Mouse (Mus musculus): Measurements from ENCODE around the gene Rgl3.
A peak's percentile ranks its signal among the peaks of the same experiment; 100 is the strongest.

Gene Rgl3

GRCm38 (mm10) chr9:21989230-21990110, at the start of gene Rgl3:
Gene Rgl3, minus strand, starts transcription at chr9:21989446.
- peak; percentile 77 for DNase-seq

- DNase-seq: no peak
Observed at GRCm38 (mm10) chr9:22037826-22038225, 48.6 kb upstream of the Rgl3 start.

DNA sequence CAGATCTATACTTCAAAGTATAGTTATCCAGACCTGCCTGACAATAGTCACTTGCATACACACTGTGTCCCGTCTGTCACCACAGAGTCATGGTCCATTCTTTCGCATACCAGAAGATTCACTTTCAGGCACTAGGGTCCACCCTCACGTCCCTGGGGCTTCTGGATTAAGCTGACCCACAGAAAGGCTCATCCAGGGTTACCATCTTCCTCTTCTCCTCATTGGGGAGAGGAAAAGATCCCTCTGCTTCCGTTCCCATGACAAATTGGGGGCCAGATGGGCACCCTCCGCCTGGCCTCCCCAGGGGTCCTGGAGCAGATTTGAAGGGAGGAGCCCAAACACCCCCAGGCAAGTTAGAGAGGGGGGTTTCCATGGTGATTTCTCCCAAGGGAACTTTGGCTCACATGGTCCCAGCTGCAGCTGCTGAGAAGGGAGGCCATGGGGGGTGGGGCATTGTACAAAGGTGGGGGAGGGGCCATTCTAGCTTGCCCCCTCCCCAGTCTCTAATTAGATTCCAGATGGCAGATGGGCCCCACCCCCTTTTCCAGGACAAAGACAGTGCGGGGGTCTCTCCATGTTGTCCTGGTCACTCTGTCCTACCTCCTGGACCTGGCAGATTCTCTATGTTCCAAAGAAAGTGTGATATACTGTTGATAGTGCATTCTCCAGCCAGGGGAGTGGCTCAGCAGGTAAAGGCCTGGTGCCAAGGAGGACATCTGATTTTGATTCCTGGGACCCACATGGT, 46.2 kb upstream of the Rgl3 start:
- DNase-seq: no peak

GRCm38 (mm10) chr9:22030386-22030785, 41.1 kb upstream of the Rgl3 start:
- DNase-seq: no peak

- no peak for DNase-seq
Observed at GRCm38 (mm10) chr9:22028467-22028866, 39.2 kb upstream of the Rgl3 start.

- no peak for DNase-seq
Observed at GRCm38 (mm10) chr9:22024592-22024991, 35.3 kb upstream of the Rgl3 start.

GRCm38 (mm10) chr9:22017208-22017825, 28.1 kb upstream of the Rgl3 start:
- no peak for DNase-seq

- no peak for DNase-seq
Observed at GRCm38 (mm10) chr9:22016245-22016644, 27.0 kb upstream of the Rgl3 start.

DNA sequence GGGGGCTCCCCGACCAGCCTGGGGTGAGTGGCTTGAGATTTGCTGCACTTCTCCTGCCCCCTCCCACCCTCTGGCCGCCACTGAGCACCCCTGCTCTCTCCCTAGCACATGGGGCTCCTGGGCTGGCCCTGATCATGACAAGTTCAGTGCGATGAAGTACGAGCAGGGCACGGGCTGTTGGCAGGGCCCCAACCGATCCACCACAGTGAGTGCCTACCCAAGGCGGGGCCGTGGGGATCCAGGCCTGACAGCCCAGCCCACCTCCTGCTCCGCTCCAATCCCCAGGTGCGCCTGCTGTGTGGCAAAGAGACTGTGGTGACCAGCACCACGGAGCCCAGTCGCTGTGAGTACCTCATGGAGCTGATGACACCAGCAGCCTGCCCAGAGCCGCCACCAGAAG, 23.5 kb upstream of the Rgl3 start:
- DNase-seq: no peak

DNA sequence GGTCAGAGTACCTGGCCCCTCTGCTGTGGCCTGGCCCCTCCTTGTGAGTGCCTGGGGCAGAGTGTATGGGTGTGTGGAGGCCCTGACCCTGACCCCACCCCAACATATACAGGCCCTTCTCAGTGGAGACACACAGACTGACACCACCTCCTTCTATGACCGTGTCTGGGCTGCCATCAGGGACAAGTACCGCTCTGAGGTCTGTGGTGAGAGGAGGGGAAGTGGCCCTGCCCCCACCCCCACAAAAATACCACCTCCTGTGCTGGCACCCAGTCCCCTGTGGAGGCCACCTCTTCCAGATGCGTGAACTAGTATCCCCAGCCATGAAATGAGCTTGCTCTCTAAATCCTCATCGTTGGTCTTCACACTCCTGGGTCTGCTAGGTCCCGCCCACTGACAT, 21.8 kb upstream of the Rgl3 start:
- no peak for DNase-seq

- DNase-seq: no peak
Observed at GRCm38 (mm10) chr9:22004546-22004945, 15.3 kb upstream of the Rgl3 start.

DNA sequence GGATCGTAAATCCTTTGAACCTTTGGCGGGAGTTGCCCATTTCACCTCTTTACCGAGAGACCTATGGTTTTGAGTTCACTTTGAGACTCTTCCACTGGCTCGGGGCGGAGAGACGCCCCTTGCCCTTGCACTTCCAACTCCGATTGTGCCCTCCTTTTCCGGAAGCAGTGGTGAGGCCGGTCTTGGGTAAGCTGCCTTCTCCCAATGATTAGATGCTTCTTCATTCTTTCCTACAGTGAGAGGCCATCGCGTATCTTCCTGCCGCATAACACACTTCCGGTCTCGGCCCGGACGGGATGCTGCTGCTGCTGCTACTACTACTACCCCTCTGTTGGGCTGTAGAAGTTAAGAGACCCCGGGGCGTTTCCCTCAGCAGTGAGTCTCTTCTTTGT, 13.9 kb upstream of the Rgl3 start:
- DNase-seq: no peak

DNA sequence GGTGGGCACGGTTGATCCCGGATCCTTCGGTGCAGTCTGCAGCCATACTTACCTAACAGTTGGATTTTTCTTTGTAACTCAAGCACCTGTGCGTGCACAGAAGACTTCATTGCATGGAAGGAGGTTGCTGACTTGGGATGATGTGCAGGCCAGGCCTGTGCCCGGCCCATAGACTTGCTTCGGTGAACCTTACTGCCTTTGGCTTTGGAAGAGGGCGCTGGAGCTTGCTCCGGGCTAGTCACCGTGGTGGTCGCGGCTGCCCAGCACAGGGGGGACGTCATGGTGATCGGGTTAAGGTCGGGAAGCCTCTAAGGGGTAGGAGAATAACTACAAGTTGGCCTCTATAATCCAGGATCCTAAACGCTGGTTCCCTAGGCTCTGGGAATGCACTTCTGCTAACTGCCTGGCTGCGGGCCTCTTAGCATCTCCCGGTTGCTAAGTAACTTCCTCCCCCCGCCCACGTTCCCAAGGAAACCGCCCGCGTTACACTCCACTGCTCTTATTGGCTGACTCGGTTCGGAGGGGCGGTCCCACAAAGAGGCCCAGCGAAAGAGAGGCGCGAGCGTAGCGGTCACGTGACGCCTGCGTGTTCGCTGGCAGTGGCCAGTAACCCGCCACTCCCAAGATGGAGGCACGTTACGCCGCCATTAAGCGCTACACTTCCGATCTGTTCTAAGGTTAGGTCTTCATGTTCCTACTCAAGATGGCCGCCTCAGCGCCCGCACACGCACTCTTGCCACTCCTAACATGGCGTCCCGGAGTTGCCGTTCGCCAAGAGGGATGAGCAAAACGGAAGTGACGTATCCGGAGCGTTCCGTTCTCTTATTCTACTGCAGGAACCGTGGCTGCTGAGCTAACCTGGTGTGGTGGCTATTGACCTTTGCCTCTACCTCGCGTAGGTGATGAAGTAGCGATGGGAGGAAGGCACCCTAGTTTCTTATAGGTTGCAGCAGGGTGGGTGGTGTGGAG, 13.2 kb upstream of the Rgl3 start, which contains the start of the genes Ccdc151 and Prkcsh:
Ccdc151 (minus strand) TSS at position 441 of the 969 bp plus-strand sequence.
Prkcsh (plus strand) TSS at position 613 of the 969 bp plus-strand sequence.
- peak; percentile 98 for DNase-seq

GRCm38 (mm10) chr9:22001633-22002032, 12.4 kb upstream of the Rgl3 start:
- no peak for DNase-seq

DNA sequence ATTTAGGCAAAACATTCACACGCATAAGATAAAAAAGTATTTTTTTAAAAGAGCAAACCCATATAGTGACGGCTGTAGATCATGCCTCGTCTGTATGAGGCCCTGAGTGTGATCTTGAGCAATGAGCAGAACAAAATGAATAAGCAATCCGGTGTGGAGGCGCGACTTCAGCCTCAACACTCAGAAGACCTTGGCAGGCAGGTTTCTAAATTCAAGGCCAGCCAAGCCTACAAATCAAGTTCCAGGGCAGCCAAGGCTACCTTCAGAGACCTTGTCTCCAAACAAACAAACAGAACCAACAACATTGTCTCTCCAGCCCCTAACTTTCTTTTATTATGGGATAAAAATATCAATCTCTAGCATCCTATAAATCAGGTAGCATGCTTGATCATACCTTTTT, 11.1 kb upstream of the Rgl3 start:
- DNase-seq: no peak

- DNase-seq: no peak
Observed at GRCm38 (mm10) chr9:21996178-21996867, 7.1 kb upstream of the Rgl3 start.

- DNase-seq: no peak
Observed at GRCm38 (mm10) chr9:21992227-21992626, 3.0 kb upstream of the Rgl3 start.

DNA sequence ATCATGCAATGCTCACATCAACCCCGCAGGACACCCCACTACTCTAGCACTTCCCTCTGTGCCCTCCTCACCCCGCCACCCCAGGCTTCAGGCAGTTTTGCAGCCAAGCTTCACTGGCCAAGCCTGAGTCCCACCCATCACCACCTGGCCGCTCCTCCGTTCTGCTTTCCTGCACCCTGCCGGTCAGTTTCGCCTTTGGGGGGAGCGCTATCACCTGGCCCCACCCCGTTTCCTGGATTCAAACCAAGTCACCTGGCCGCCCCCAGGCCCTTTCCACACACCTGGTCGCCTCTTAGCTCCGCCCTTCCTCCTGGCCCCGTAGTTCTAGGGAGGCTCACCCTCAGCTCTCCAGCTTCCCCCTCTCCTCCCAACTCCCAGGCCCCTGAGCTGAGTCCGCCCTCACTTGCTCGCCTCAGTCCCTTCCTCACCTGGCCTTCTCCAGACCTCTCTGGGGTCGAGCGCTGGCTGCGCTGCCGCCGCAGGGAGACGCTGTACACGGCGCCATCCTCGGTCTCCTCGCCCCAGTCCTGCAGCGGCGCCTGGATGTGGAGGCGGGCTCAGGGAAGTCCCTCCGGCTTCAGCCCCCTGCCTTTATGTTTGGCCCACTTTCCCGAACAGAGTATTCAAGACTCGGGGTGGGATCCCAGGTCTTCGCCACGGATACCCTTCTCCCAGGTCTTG, 685 bp downstream of the Rgl3 start:
- DNase-seq: peak; percentile 70

GRCm38 (mm10) chr9:21987592-21988342, 1.5 kb downstream of the Rgl3 start:
- DNase-seq: peak; percentile 73

GRCm38 (mm10) chr9:21983911-21984310, 5.3 kb downstream of the Rgl3 start:
- no peak for DNase-seq
